Mouse (Mus musculus) myocyte (in vitro differentiated cells): ENCODE results near the gene E130311K13Rik. TPM values are rescaled to one million over a fixed set of nuclear protein-coding genes. Genes with fewer than 3 reads are reported as not detected.

Experiments
- H3K27me3 ChIP-seq: one replicate; pipeline ENCODE4 v1.6.1; 2011; ENCODE audit not compliant: control insufficient read depth, insufficient read depth, insufficient read length
- H3K36me3 ChIP-seq: one replicate; pipeline ENCODE4 v1.6.1; 2011; ENCODE audit not compliant: control insufficient read depth, insufficient read depth
- H3K4me2 ChIP-seq: one replicate; pipeline ENCODE4 v1.6.1; 2011; ENCODE audit warnings: low read depth, control low read depth
- H3K4me3 ChIP-seq: one replicate; pipeline ENCODE4 v1.5.1; 2011; ENCODE audit warnings: mild to moderate bottlenecking, control low read depth, moderate library complexity
- H3K79me2 ChIP-seq: one replicate; pipeline ENCODE4 v1.6.1; 2011; ENCODE audit not compliant: control insufficient read depth, insufficient read depth
- H3ac ChIP-seq: one replicate; pipeline ENCODE4 v1.6.1; 2011; ENCODE audit not compliant: control insufficient read depth, insufficient read length
- CEBPB ChIP-seq: IDR thresholded peaks from 2 replicates; pipeline ENCODE4 v1.6.1; 2011; ENCODE audit warnings: mild to moderate bottlenecking, moderate library complexity; ENCODE audit not compliant: poor library complexity, insufficient read depth, severe bottlenecking
- E2F4 ChIP-seq: IDR thresholded peaks from one replicate; pipeline ENCODE4 v1.6.1; 2011; ENCODE audit warnings: mild to moderate bottlenecking, control low read depth, moderate library complexity; ENCODE audit not compliant: insufficient read depth
- MAX ChIP-seq: IDR thresholded peaks from one replicate; pipeline ENCODE4 v1.6.1; 2011; ENCODE audit warnings: low read depth, mild to moderate bottlenecking, control low read depth
- MYOD1 ChIP-seq, 3 experiments: IDR thresholded peaks; one replicate each; pipeline ENCODE4 v1.6.1; 2011; ENCODE audit warnings: control low read depth in 2 of 3, low read depth in 2 of 3, mild to moderate bottlenecking in 2 of 3, moderate library complexity in 1 of 3; ENCODE audit not compliant: insufficient read length in 2 of 3, control insufficient read depth in 1 of 3
- MYOG ChIP-seq, 3 experiments: IDR thresholded peaks; one replicate each; pipeline ENCODE4 v1.6.1; 2011; ENCODE audit warnings: control low read depth in 2 of 3, low read depth in 2 of 3, mild to moderate bottlenecking in 2 of 3; ENCODE audit not compliant: insufficient read length in 2 of 3, control insufficient read depth in 1 of 3, insufficient read depth in 1 of 3
- POLR2A ChIP-seq: IDR thresholded peaks from one replicate; pipeline ENCODE4 v1.6.1; 2011; ENCODE audit warnings: low read depth, mild to moderate bottlenecking, control low read depth, moderate library complexity; ENCODE audit not compliant: insufficient read length
- POLR2AphosphoS2 ChIP-seq: IDR thresholded peaks from one replicate; pipeline ENCODE4 v1.6.1; 2011; ENCODE audit warnings: low read depth, control low read depth; ENCODE audit not compliant: insufficient read length
- REST ChIP-seq: IDR thresholded peaks from one replicate; pipeline ENCODE4 v1.6.1; 2011; ENCODE audit warnings: mild to moderate bottlenecking, control low read depth, moderate library complexity; ENCODE audit not compliant: insufficient read depth, insufficient read length
- SRF ChIP-seq: IDR thresholded peaks from one replicate; pipeline ENCODE4 v1.6.1; 2011; ENCODE audit warnings: low read depth; ENCODE audit not compliant: control insufficient read depth, insufficient read length
- TCF12 ChIP-seq: IDR thresholded peaks from one replicate; pipeline ENCODE4 v1.6.1; 2011; ENCODE audit warnings: mild to moderate bottlenecking, control low read depth; ENCODE audit not compliant: poor library complexity, insufficient read depth, severe bottlenecking
- TCF3 ChIP-seq: IDR thresholded peaks from one replicate; pipeline ENCODE4 v1.6.1; 2011; ENCODE audit warnings: low read depth, control low read depth; ENCODE audit not compliant: insufficient read length
- USF1 ChIP-seq: IDR thresholded peaks from one replicate; pipeline ENCODE4 v1.6.1; 2011; ENCODE audit warnings: low read depth, mild to moderate bottlenecking, control low read depth, moderate library complexity
- polyA plus RNA-seq: library from polyadenylated mRNA; unstranded; fragments of >200 nt; fragmentation: generic; extraction: Trizol; gene quantifications from one replicate; pipeline ENCODE4 v1.2.1, GENCODE M21; 2012; ENCODE audit warnings: missing spikeins

The E130311K13Rik gene
- polyA plus RNA-seq, 1 experiment: 3.4 TPM

- Histone ChIP-seq H3K4me3 (no peak overlapping the region), H3K27me3 (no peaks in the 10 kb centered on the region), H3ac (no peak overlapping the region), H3K4me2 (no peak overlapping the region), H3K36me3 (peaks cover 29% of the 10 kb centered on the region), H3K79me2 (no peaks in the 10 kb centered on the region)
- TF ChIP-seq SRF (no peak), TCF3 (no peak), POLR2AphosphoS2 (no peak), POLR2A (no peak), CEBPB (no peak), E2F4 (no peak), REST (no peak), USF1 (no peak), MYOD1 (IDR thresholded peaks at IDR 0.05; ENCODE audit: control insufficient read depth in 1 of 3, insufficient read length in 2 of 3, low read depth in 2 of 3) (no peak), TCF12 (no peak), MYOG (IDR thresholded peaks at IDR 0.05; ENCODE audit: control insufficient read depth in 1 of 3, insufficient read depth in 1 of 3, insufficient read length in 2 of 3, low read depth in 2 of 3) (no peak), MAX (no peak)
These were observed 12.1 kb upstream of the E130311K13Rik start for GRCm38 (mm10) chr3:63941204-63941850.

DNA sequence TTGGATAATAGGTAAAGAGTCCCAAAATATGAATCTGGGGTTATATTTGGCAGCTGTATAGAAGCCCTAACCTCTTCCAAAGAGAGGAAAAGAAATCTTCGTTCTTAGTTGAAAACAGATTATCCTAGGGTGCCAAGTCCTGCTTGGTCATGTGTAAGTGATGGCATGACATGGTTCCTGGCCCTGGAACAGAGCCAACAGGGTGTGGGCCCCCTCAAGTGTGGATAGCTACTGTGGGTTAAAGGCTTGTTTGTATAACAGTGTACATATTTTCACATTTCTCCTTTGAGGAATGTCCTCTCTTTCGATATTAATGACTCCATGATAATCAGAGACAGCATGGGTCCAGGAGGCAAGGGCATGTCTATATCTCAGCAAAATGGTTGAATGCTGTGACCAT lies 9.7 kb upstream of the E130311K13Rik start:
- Histone ChIP-seq H3K36me3 (peaks cover 25% of the 10 kb centered on the region), H3ac (no peak overlapping the region), H3K4me3 (no peak overlapping the region), H3K4me2 (no peak overlapping the region), H3K27me3 (no peaks in the 10 kb centered on the region), H3K79me2 (no peaks in the 10 kb centered on the region)
- TF ChIP-seq POLR2AphosphoS2 (no peak), USF1 (no peak), MAX (no peak), CEBPB (no peak), POLR2A (no peak), MYOG (IDR thresholded peaks at IDR 0.05; ENCODE audit: control insufficient read depth in 1 of 3, insufficient read depth in 1 of 3, insufficient read length in 2 of 3, low read depth in 2 of 3) (no peak), E2F4 (no peak), REST (no peak), TCF12 (no peak), TCF3 (no peak), MYOD1 (IDR thresholded peaks at IDR 0.05; ENCODE audit: control insufficient read depth in 1 of 3, insufficient read length in 2 of 3, low read depth in 2 of 3) (no peak), SRF (no peak)

DNA sequence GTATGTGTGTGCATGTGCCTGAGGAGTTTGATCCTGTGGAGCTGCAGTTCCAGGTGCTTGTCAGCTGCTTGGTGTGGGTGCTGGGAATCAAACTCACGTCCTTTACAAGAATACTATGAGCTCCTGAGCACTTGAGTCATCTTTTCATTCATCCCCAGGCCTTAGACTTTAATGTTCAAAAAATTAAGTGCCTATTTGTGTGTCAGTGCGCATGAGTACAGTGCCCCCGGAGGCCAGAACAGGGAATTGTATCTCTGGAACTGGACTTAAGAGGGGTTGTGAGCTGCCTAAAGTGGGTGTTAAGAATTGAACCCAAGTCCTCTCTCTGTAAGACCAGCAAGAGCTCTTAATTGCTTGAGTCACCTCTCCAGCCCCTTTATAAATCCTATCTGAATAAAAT lies 9.6 kb downstream of the E130311K13Rik start:
- no peak overlapping the region for H3K4me2 ChIP-seq
- TF ChIP-seq TCF3 (no peak), TCF12 (no peak), MYOG (IDR thresholded peaks at IDR 0.05; ENCODE audit: control insufficient read depth in 1 of 3, insufficient read depth in 1 of 3, insufficient read length in 2 of 3, low read depth in 2 of 3) (no peak), CEBPB (no peak), MAX (no peak), POLR2AphosphoS2 (no peak), REST (no peak), E2F4 (no peak), POLR2A (no peak), MYOD1 (IDR thresholded peaks at IDR 0.05; ENCODE audit: control insufficient read depth in 1 of 3, insufficient read length in 2 of 3, low read depth in 2 of 3) (no peak), SRF (no peak), USF1 (no peak)
- H3K79me2 ChIP-seq: no peaks in the 10 kb centered on the region
- no peaks in the 10 kb centered on the region for H3K27me3 ChIP-seq
- H3K4me3 ChIP-seq: no peak overlapping the region
- H3ac ChIP-seq: no peak overlapping the region
- H3K36me3 ChIP-seq: no peaks in the 10 kb centered on the region

GRCm38 (mm10) chr3:63910301-63910700 lies 19.0 kb downstream of the E130311K13Rik start:
- Histone ChIP-seq H3K4me3 (no peak overlapping the region), H3K79me2 (no peaks in the 10 kb centered on the region), H3K27me3 (no peaks in the 10 kb centered on the region), H3K4me2 (no peak overlapping the region), H3K36me3 (no peaks in the 10 kb centered on the region), H3ac (no peak overlapping the region)
- TF ChIP-seq TCF3: no peak
- no peak for TF ChIP-seq MAX
- no peak for TF ChIP-seq E2F4
- no peak for TF ChIP-seq POLR2A
- no peak for TF ChIP-seq MYOD1 (IDR thresholded peaks at IDR 0.05; ENCODE audit: control insufficient read depth in 1 of 3, insufficient read length in 2 of 3, low read depth in 2 of 3)

- TF ChIP-seq MYOD1 (IDR thresholded peaks at IDR 0.05; ENCODE audit: control insufficient read depth in 1 of 3, insufficient read length in 2 of 3, low read depth in 2 of 3): no peak
- TF ChIP-seq MYOG (IDR thresholded peaks at IDR 0.05; ENCODE audit: control insufficient read depth in 1 of 3, insufficient read depth in 1 of 3, insufficient read length in 2 of 3, low read depth in 2 of 3): no peak
- TF ChIP-seq POLR2A: no peak
- TF ChIP-seq SRF: no peak
- TF ChIP-seq POLR2AphosphoS2: no peak
- TF ChIP-seq REST: no peak
- no peak overlapping the region for H3ac ChIP-seq
- H3K27me3 ChIP-seq: peaks cover 2% of the 10 kb centered on the region
- H3K4me3 ChIP-seq: no peak overlapping the region
- H3K4me2 ChIP-seq: no peak overlapping the region
- H3K79me2 ChIP-seq: no peaks in the 10 kb centered on the region
- H3K36me3 ChIP-seq: no peaks in the 10 kb centered on the region
These were observed 24.0 kb downstream of the E130311K13Rik start for GRCm38 (mm10) chr3:63905241-63905640.
